Mouse (Mus musculus) hindbrain, embryonic 15.5 days (tissue): ENCODE results near the gene Ccdc170. TPM values are rescaled to one million over a fixed set of nuclear protein-coding genes. Genes with fewer than 3 reads are reported as not detected.
"Not testable (repeated sequence)": the region's sequence is repeated elsewhere in the genome, so short reads cannot be mapped to it uniquely, and the experiment has no call there.

Experiments
- ATAC-seq: fragments of 200-750 bp; cut with Nextera tagmentation; 2 replicates; pipeline ENCODE4 v1.8.0; 2017; ENCODE audit warnings: low read depth, moderate number of reproducible peaks, moderate TSS enrichment; ENCODE audit not compliant: low FRiP score
- H3K27ac ChIP-seq: fragments of 300-500 bp; sonication (generic); replicated peaks from 2 replicates; pipeline ENCODE4 v1.5.1; 2015; ENCODE audit warnings: mild to moderate bottlenecking, inconsistent platforms
- H3K27me3 ChIP-seq: fragments of 300-500 bp; sonication (generic); 2 replicates; pipeline ENCODE4 v1.6.1; 2015; ENCODE audit warnings: control low read depth, inconsistent platforms
- H3K36me3 ChIP-seq: fragments of 300-500 bp; sonication (generic); 2 replicates; pipeline ENCODE4 v1.6.1; 2015; ENCODE audit warnings: control low read depth, inconsistent platforms
- H3K4me1 ChIP-seq: fragments of 300-500 bp; sonication (generic); replicated peaks from 2 replicates; pipeline ENCODE4 v1.6.1; 2015; ENCODE audit warnings: control low read depth, inconsistent platforms
- H3K4me2 ChIP-seq: fragments of 300-500 bp; sonication (generic); 2 replicates; pipeline ENCODE4 v1.6.1; 2015; ENCODE audit warnings: moderate library complexity, mild to moderate bottlenecking, inconsistent platforms
- H3K4me3 ChIP-seq: fragments of 300-500 bp; sonication (generic); 2 replicates; pipeline ENCODE4 v1.5.1; 2015; ENCODE audit warnings: mild to moderate bottlenecking, inconsistent platforms
- H3K9ac ChIP-seq: fragments of 300-500 bp; sonication (generic); 2 replicates; pipeline ENCODE4 v1.6.1; 2015; ENCODE audit warnings: inconsistent platforms
- H3K9me3 ChIP-seq: fragments of 300-500 bp; sonication (generic); 2 replicates; pipeline ENCODE4 v1.6.1; 2016; ENCODE audit warnings: control low read depth, inconsistent platforms
- WGBS: fragments of 180-500 bp; shearing (Covaris S2); methylation state at CpG from one replicate; pipeline ENCODE4 v1.1.7; 2015; 5-methylcytosine and 5-hydroxymethylcytosine counted together
- polyA plus RNA-seq: library from polyadenylated mRNA; unstranded; fragments of >200 nt; fragmentation: Nextera tagmentation; extraction: Ambion mirVana; gene quantifications from 2 replicates; pipeline ENCODE4 v1.2.1, GENCODE M21; 2015

The Ccdc170 gene
- polyA plus RNA-seq, 1 experiment from 2014 or later: 0.32 TPM

DNA sequence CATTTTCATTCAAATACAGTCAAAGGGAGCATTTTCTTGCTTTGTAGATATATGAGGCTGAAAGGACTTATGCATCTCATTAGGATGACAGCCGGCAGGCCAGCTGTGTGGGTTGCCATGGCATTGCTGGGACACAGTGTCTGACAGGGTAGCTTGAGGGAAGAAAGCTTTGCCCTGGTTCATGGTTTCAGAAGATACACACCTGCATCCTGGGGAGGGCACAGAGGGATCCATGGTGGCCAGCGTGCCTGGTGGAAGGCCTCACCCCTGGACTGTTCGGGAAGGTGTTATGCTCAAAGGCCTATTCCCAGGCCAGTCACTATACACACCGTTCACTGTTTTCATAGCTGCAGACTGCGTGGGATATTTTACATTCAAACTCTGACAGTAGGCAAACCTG, 99.6 kb downstream of the Ccdc170 start:
- Histone ChIP-seq H3K9me3 (no peaks in the 10 kb centered on the region), H3K4me2 (no peak overlapping the region), H3K4me3 (no peak overlapping the region), H3K27me3 (no peaks in the 10 kb centered on the region), H3K27ac (no peak overlapping the region), H3K9ac (no peak overlapping the region), H3K36me3 (no peaks in the 10 kb centered on the region), H3K4me1 (0 out of 2 replicates have a peak, but pooled peaks cover 3% of the 10 kb centered on the region)
- ATAC-seq: peak; percentile 83
- 65% methylated on average over 5 of the region's 5 CpGs for WGBS

GRCm38 (mm10) chr10:4586691-4587090, 104.4 kb downstream of the Ccdc170 start:
- Histone ChIP-seq H3K4me3 (no peak overlapping the region), H3K27ac (no peak overlapping the region), H3K9ac (no peak overlapping the region), H3K9me3 (no peaks in the 10 kb centered on the region), H3K4me2 (no peak overlapping the region), H3K4me1 (0 out of 2 replicates have a peak, but pooled peaks cover 3% of the 10 kb centered on the region), H3K27me3 (no peaks in the 10 kb centered on the region), H3K36me3 (no peaks in the 10 kb centered on the region)
- 91% methylated on average over 6 of the region's 6 CpGs for WGBS
- ATAC-seq: no peak

DNA sequence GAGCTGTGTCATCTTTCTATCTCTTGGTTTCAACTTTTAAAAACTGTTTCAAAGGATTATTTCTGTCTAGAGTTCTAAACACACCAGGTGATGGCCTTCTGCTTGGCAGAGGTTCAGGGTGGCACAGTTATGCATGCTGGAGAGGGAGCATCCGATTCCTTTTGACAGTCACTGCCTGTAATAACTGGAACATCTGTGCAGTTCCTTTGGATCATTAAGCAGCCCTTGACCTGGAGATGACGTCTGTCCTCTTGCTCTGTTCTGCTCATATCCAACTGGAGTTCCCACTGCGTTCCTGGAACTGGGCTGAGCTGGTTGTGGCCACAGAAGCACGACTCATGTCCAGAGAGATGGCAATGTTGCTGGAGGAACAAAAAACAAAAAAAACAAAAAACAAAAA, 107.3 kb downstream of the Ccdc170 start:
- Histone ChIP-seq H3K36me3 (no peaks in the 10 kb centered on the region), H3K4me3 (no peak overlapping the region)
- 72% methylated on average over 4 of the region's 4 CpGs for WGBS

DNA sequence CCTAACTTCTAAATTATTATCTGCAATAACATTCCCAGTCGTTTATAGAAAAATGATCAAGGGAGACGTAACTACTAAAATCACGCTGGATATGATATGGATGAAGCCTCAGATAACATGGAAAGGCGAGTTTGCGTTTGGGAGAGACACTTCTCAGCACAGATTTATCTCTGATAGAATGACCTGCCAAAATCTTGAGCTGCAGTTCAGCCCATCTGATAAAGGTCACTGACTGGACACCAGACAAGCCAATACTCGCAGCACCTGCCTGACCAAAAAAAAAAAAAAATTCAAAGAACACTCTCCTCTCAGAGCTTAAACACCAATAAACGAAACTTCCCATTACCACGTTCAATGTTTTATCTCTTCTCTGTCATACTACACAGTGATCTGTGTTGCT, 108.7 kb downstream of the Ccdc170 start:
- H3K9me3 ChIP-seq: no peaks in the 10 kb centered on the region
- no peaks in the 10 kb centered on the region for H3K4me1 ChIP-seq
- 89% methylated on average over 8 of the region's 8 CpGs for WGBS
- no peak overlapping the region for H3K9ac ChIP-seq
- H3K27ac ChIP-seq: no peak overlapping the region
- no peak overlapping the region for H3K4me3 ChIP-seq
- no peaks in the 10 kb centered on the region for H3K27me3 ChIP-seq
- no peak overlapping the region for H3K4me2 ChIP-seq
- ATAC-seq: no peak
- H3K36me3 ChIP-seq: no peaks in the 10 kb centered on the region

More for the DNA sequence above, 107.3 kb downstream of the Ccdc170 start:
- Histone ChIP-seq H3K9ac (no peak overlapping the region), H3K4me2 (no peak overlapping the region), H3K9me3 (no peaks in the 10 kb centered on the region), H3K27me3 (no peaks in the 10 kb centered on the region), H3K4me1 (no peaks in the 10 kb centered on the region), H3K27ac (no peak overlapping the region)
- no peak for ATAC-seq

DNA sequence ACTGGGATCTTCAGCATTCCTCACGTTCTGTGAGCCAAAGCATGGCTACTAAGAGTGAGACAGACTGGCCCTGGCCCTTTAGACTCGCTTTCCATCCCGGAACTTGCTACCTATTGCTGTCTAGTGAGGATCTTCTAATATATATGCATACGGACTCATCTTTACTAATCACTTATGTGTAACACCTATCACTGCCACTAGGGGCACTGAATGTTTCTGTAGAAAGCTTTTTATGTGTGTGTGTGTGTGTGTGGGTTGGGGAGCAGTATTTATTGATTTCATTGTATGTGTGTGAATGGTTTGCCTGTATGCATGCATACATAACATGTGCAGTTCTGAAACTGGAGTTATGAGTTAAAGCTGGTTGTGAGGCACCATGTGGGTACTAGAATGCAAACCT, 111.5 kb downstream of the Ccdc170 start:
- no peak overlapping the region for H3K27ac ChIP-seq
- no peak for ATAC-seq
- no peaks in the 10 kb centered on the region for H3K36me3 ChIP-seq
- H3K4me1 ChIP-seq: no peaks in the 10 kb centered on the region
- no peak overlapping the region for H3K4me3 ChIP-seq
- no peak overlapping the region for H3K4me2 ChIP-seq
- H3K9ac ChIP-seq: no peak overlapping the region
- no peaks in the 10 kb centered on the region for H3K9me3 ChIP-seq
- no peaks in the 10 kb centered on the region for H3K27me3 ChIP-seq
- WGBS: 73% methylated on average over 4 of the region's 4 CpGs

DNA sequence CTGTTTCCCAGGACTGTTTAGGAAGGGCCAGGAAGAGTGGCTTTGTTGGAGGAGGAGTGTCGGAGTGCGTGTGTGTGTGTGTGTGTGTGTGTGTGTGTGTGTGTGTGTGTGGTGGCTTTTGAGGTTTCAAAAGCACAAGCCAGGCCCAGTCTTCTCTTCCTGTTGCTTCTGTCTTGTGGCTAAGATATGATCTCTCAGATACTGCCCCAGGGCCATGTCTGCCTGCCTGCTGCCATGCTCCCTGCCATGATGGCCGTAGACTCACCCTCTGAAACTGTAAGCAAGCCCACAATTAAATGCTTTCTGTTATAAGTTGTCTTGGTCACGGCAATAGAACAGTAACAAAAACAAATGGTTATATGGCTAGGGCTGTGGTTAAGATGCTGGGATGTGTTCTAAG, 114.9 kb downstream of the Ccdc170 start:
- H3K9me3 ChIP-seq: no peaks in the 10 kb centered on the region
- no peaks in the 10 kb centered on the region for H3K27me3 ChIP-seq
- no peaks in the 10 kb centered on the region for H3K4me1 ChIP-seq
- H3K36me3 ChIP-seq: no peaks in the 10 kb centered on the region
- no peak overlapping the region for H3K9ac ChIP-seq
- H3K4me3 ChIP-seq: no peak overlapping the region
- H3K4me2 ChIP-seq: no peak overlapping the region
- no peak overlapping the region for H3K27ac ChIP-seq
- no peak for ATAC-seq
- 92% methylated on average over 4 of the region's 4 CpGs for WGBS

DNA sequence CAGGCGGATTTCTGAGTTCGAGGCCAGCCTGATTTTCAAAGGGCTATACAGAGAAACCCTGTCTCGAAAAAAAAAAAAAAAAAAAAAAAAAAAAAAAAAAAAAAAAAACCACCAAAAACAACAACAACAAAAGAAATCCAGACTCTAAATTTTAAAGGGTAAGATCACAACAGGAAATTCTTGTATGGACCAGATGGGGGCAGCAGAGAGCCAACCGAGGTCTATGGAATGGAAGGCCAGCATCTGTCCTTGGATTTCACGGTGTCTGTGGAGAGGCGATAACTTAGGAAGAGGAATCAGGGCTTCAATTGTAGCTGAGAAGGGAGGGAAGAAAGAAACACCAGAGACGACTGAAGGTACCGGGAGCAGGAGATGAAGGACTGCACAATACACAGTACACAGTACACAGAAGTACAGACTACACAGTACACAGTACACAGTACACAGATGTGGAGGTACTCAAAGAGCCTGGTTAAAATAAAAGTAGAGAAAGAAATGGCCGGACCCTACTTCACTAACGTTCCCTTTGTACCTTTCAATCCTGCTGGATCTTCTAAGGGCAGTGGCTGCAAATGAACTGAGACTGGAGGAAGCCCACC, 116.0 kb downstream of the Ccdc170 start:
- no peak overlapping the region for H3K4me3 ChIP-seq
- 66% methylated on average over 10 of the region's 10 CpGs for WGBS
- no peak overlapping the region for H3K9ac ChIP-seq
- no peaks in the 10 kb centered on the region for H3K27me3 ChIP-seq
- peak; percentile 38; the same call in 1 of the 2 replicates for ATAC-seq
- no peaks in the 10 kb centered on the region for H3K4me1 ChIP-seq
- no peaks in the 10 kb centered on the region for H3K9me3 ChIP-seq
- H3K27ac ChIP-seq: no peak overlapping the region
- H3K36me3 ChIP-seq: no peaks in the 10 kb centered on the region
- no peak overlapping the region for H3K4me2 ChIP-seq

GRCm38 (mm10) chr10:4598916-4599315, 116.6 kb downstream of the Ccdc170 start:
- no peaks in the 10 kb centered on the region for H3K4me1 ChIP-seq
- H3K27ac ChIP-seq: no peak overlapping the region
- H3K9me3 ChIP-seq: no peaks in the 10 kb centered on the region
- no peak overlapping the region for H3K4me3 ChIP-seq
- H3K4me2 ChIP-seq: no peak overlapping the region
- ATAC-seq: no peak
- WGBS: 82% methylated on average over 12 of the region's 12 CpGs
- H3K36me3 ChIP-seq: no peaks in the 10 kb centered on the region
- H3K9ac ChIP-seq: no peak overlapping the region
- no peaks in the 10 kb centered on the region for H3K27me3 ChIP-seq

GRCm38 (mm10) chr10:4599591-4599990, 117.3 kb downstream of the Ccdc170 start:
- Histone ChIP-seq H3K9ac (no peak overlapping the region), H3K4me1 (no peaks in the 10 kb centered on the region), H3K4me2 (no peak overlapping the region), H3K9me3 (no peaks in the 10 kb centered on the region), H3K4me3 (no peak overlapping the region), H3K27me3 (no peaks in the 10 kb centered on the region), H3K36me3 (no peaks in the 10 kb centered on the region), H3K27ac (no peak overlapping the region)
- ATAC-seq: no peak
- WGBS: 82% methylated on average over 4 of the region's 4 CpGs

GRCm38 (mm10) chr10:4600796-4601474, 118.6 kb downstream of the Ccdc170 start:
- Histone ChIP-seq H3K9ac (no peak overlapping the region), H3K27me3 (no peaks in the 10 kb centered on the region), H3K4me2 (no peak overlapping the region), H3K9me3 (no peaks in the 10 kb centered on the region), H3K27ac (no peak overlapping the region), H3K36me3 (no peaks in the 10 kb centered on the region), H3K4me3 (no peak overlapping the region), H3K4me1 (no peaks in the 10 kb centered on the region)
- WGBS: 58% methylated on average over 2 of the region's 2 CpGs
- no peak for ATAC-seq

DNA sequence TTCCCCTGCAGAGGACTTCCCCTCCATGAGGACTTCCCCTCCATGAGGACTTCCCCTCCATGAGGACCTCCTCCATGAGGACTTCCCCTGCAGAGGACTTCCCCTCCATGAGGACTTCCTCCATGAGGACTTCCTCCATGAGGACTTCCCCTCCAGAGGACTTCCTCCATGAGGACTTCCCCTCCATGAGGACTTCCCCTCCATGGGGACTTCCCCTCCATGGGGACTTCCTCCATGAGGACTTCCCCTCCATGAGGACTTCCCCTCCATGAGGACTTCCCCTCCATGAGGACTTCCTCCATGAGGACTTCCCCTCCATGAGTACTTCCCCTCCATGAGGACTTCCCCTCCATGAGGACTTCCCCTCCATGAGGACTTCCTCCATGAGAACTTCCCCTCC, 119.3 kb downstream of the Ccdc170 start:
- H3K36me3 ChIP-seq, H3K4me2 ChIP-seq, H3K4me1 ChIP-seq, H3K27ac ChIP-seq, H3K4me3 ChIP-seq, H3K9ac ChIP-seq, H3K9me3 ChIP-seq, ATAC-seq, H3K27me3 ChIP-seq: not testable (repeated sequence)

- no peak overlapping the region for H3K4me2 ChIP-seq
- no peak overlapping the region for H3K4me3 ChIP-seq
- no peaks in the 10 kb centered on the region for H3K36me3 ChIP-seq
- H3K9ac ChIP-seq: no peak overlapping the region
- H3K27ac ChIP-seq: no peak overlapping the region
- no peaks in the 10 kb centered on the region for H3K4me1 ChIP-seq
- no peaks in the 10 kb centered on the region for H3K9me3 ChIP-seq
- ATAC-seq: no peak
- WGBS: 70% methylated on average over 4 of the region's 4 CpGs
- no peaks in the 10 kb centered on the region for H3K27me3 ChIP-seq
Measured at GRCm38 (mm10) chr10:4602466-4602865, 120.2 kb downstream of the Ccdc170 start.
